Mouse (Mus musculus) embryonic facial prominence, embryonic 13.5 days (tissue): ENCODE data around the gene Vmn1r221. TPM values are rescaled to one million over a fixed set of nuclear protein-coding genes. Genes with fewer than 3 reads are reported as not detected.

Source experiments
- polyA plus RNA-seq: library from polyadenylated mRNA; unstranded; fragments of >200 nt; fragmentation: Nextera tagmentation; extraction: Ambion mirVana; gene quantifications from 2 replicates; pipeline ENCODE4 v1.2.1, GENCODE M21; 2015

The Vmn1r221 gene
- polyA plus RNA-seq, 1 experiment from 2014 or later = not detected

Other genes starting within 250 kb of the Vmn1r221 start
- not detected in 2 replicates for gene Vmn1r213, start 206.5 kb upstream of the Vmn1r221 start, polyA plus RNA-seq
- not detected in 2 replicates for gene Vmn1r214, start 183.7 kb upstream of the Vmn1r221 start, polyA plus RNA-seq
- gene Vmn1r215, start 146.1 kb upstream of the Vmn1r221 start, polyA plus RNA-seq = not detected in 2 replicates
- gene Vmn1r217, start 95.9 kb upstream of the Vmn1r221 start, polyA plus RNA-seq = not detected in 2 replicates
- gene Vmn1r218, start 81.0 kb upstream of the Vmn1r221 start, polyA plus RNA-seq = not detected in 2 replicates
- gene Vmn1r219, start 54.8 kb upstream of the Vmn1r221 start, polyA plus RNA-seq = not detected in 2 replicates
- not detected in 2 replicates for gene Vmn1r220, start 26.2 kb upstream of the Vmn1r221 start, polyA plus RNA-seq
- not detected in 2 replicates for gene Vmn1r222, start 21.8 kb downstream of the Vmn1r221 start, polyA plus RNA-seq
- gene Vmn1r223, start 33.0 kb downstream of the Vmn1r221 start, polyA plus RNA-seq = not detected in 2 replicates
- gene Zfp322a, start 155.1 kb downstream of the Vmn1r221 start, polyA plus RNA-seq = 60.5 and 63.8 TPM in 2 replicates
- 13.1 and 14.6 TPM in 2 replicates for gene Abt1, start 209.7 kb downstream of the Vmn1r221 start, polyA plus RNA-seq